Mouse (Mus musculus): Measurements from ENCODE around the gene Olfr128.
"Not testable (repeated sequence)": the region's sequence is repeated elsewhere in the genome, so short reads cannot be mapped to it uniquely, and the experiment has no call there.

The Olfr128 gene

DNA sequence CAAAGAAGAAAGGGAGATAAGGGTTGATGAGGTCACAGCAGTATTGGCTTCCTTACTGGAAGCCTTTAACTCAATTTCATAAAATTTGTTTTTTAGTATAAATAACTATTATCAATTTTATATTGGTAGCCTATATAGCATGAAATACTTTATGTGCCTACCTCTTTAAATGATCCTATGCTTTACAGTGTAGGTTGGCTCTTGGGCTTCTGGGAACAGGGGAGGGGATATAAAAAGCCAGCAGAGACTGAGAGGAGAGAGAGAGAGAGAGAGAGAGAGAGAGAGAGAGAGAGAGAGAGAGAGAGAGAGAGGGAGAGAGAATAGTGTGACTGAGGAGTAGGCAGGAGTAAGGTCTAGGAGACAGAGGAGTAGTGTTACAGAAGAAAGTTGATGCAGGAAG lies at the start of gene Olfr128:
Gene Olfr128 (plus strand): TSS at position 301 of the 400 bp plus-strand sequence.
- no peak for DNase-seq (ENCODE audit: low spot score)

DNA sequence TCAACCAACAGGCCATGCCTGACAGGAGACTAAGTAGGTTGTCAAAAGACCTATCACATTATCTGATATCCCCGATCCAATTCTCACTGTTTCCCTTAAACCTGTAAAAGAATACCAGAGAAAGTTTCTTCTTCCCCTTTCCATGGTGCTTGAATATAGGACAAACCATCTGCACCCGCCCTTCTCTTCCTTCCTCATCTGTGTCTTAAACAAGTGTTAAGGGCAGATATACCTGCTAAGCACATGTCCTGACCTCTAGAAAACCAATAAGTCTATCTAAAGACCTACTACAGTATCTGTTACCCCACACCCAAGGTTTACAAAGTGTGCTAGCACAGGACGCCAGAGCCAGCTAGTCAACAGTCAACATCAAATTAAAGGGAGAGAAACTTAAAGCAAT lies 46.5 kb upstream of the Olfr128 start:
- no peak for DNase-seq (ENCODE audit: low spot score)

DNA sequence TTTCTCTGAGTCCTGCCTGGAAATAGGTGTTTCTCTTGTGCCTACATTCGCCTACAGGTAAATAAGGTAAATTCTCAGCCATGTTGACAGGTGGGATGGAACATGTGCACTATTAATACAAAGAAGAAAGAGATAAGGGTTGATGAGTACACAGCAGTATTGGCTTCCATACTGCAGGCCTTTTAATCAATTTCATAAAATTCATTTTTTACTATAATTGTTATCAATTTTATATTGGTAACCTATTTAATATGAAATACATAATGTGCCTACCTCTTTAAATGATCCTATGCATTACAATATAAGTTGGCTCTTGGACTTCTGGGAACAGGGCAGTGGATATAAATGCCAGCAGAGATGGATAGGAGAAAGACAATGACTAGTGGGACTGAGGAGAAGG lies 20.2 kb upstream of the Olfr128 start, which contains the start of gene Olfr127:
Gene Olfr127 (plus strand): TSS at position 301 of the 400 bp plus-strand sequence.
- DNase-seq (ENCODE audit: low spot score): no peak

DNA sequence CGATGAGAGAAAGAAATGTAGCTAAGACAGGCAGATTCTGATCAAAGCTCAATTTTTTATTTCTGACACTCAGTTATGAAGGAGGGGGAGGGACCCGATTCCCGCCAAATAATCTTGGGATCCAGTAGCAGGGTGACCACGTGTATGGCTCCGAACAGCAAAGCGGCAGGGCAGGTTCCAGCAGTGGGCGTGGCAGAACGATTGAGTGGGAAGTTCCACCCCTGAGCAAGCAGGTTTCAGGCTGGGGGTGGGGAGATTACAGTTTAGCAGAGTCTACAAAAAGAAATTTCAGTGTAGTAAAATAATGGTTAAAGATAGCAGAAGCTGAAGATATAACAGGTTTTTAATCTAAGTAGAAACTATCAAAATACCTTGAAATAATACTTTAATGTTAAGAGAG lies 13.5 kb upstream of the Olfr128 start:
- not testable (repeated sequence) for DNase-seq (ENCODE audit: low spot score)

DNA sequence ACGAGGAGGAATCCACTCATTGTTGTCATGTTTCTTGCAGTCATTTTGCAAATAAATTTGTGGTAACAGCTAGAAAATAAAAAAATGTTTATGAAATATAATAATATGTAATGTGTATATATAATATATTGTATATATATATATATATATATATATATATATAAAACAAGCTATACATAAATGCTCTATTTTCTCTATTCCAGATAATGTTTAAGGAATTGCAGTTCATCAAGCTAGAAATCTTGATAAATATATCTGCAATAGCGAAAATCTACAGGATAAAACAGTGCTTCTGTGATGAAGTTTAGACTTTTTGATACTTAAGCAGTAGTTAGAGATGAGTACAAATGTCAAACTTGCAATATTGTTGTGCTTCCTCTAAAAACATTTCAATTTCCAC lies 32.6 kb downstream of the Olfr128 start, which contains the start of gene Olfr761:
Gene Olfr761 (minus strand): TSS at position 101 of the 400 bp plus-strand sequence.
- DNase-seq (ENCODE audit: low spot score): no peak

DNA sequence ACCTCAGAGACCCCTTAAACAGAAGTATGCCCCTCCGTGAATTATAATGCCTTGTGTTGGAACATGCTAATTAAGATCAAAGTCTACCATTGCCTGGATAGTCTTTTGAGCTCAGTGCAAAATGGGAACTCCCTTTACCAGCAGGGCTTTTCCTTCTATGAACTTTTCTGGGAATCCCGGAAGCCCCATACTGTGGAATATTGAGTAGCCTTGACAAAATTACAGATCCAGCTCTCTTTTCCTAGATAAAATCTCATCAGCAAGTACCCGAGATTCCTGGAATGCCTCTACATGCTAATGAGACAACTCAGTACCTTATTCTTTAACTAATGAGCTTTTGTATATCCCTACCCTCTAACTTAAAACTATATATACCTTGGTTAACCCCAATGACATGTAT lies 53.2 kb downstream of the Olfr128 start:
- DNase-seq (ENCODE audit: low spot score): no peak
